Mouse (Mus musculus): ENCODE data around the gene Scaf1. TPM values are rescaled to one million over a fixed set of nuclear protein-coding genes. Genes with fewer than 3 reads are reported as not detected.
A peak's percentile ranks its signal among the peaks of the same experiment; 100 is the strongest.

The Scaf1 gene
- total and polyA plus RNA-seq, 3 experiments: 17.7 to 81.5 (median 34.4) TPM

- Histone ChIP-seq H3K4me3 (ENCODE audit: control insufficient read depth in 1 of 2, insufficient read depth in 1 of 2, low read depth in 2 of 2, low read length in 2 of 2) (peak within 1 kb of the TSS; percentile 72 to 99), H3K27me3 (ENCODE audit: control insufficient read depth in 1 of 2, insufficient read depth in 2 of 2, low read length in 2 of 2) (no peaks in the 10 kb centered on the region), H3K36me3 (ENCODE audit: control insufficient read depth in 1 of 2, insufficient read depth in 2 of 2, low read length in 2 of 2) (peaks cover 5 to 10% of the 10 kb centered on the region in 2 experiments), H3K9ac (ENCODE audit: control insufficient read depth, low read depth, low read length, poor library complexity, severe bottlenecking) (peak within 1 kb of the TSS; percentile 99), H3K27ac (ENCODE audit: control insufficient read depth, low read depth, low read length) (peak within 1 kb of the TSS; percentile 86), H3K4me1 (ENCODE audit: control insufficient read depth in 1 of 2, insufficient read depth in 2 of 2, low read length in 2 of 2) (peaks cover 0 to 11% of the 10 kb centered on the region in 2 experiments; a peak in 3 of 4 replicates), H3K79me2 (ENCODE audit: control insufficient read depth, insufficient read depth, low read length, poor library complexity) (peaks cover 45% of the 10 kb centered on the region), H3K9me3 (replicated peaks; ENCODE audit: insufficient read depth, low read length) (no peaks in the 10 kb centered on the region)
- peak; percentile 46; the same call in 1 of the 2 replicates for TF ChIP-seq ELF1 (IDR thresholded peaks at IDR 0.05; ENCODE audit: low read depth, low read length)
- TF ChIP-seq TCF12 (IDR thresholded peaks at IDR 0.05; ENCODE audit: low read depth, low read length): peak; percentile 40
- 0 out of 2 replicates have a peak, but pooled peaks have one; percentile 26 for TF ChIP-seq NRF1 (IDR thresholded peaks at IDR 0.05; ENCODE audit: insufficient read depth, low read depth, low read length, poor library complexity, severe bottlenecking)
- peak; percentile 82 for TF ChIP-seq HCFC1 (IDR thresholded peaks at IDR 0.05; ENCODE audit: low read depth, low read length)
- peak; percentile 41; the same call in 1 of the 2 replicates for TF ChIP-seq KAT2A (conservative IDR thresholded peaks at IDR 0.05; ENCODE audit: low read depth, low read length)
- TF ChIP-seq MYC (IDR thresholded peaks at IDR 0.05; ENCODE audit: low read depth, low read length): no peak
- TF ChIP-seq CTCF (IDR thresholded peaks at IDR 0.05 in 2 of 3, conservative IDR thresholded peaks at IDR 0.05 in 1 of 3; ENCODE audit: control insufficient read depth in 1 of 3, insufficient read depth in 1 of 3, low read depth in 2 of 3, low read length in 3 of 3, poor library complexity in 1 of 3, severe bottlenecking in 1 of 3): no peak
- TF ChIP-seq MAX (IDR thresholded peaks at IDR 0.05; ENCODE audit: low read length): no peak
- peak; percentile 50 to 79; a peak in 3 of 4 replicates for TF ChIP-seq POLR2A (IDR thresholded peaks at IDR 0.05; ENCODE audit: control insufficient read depth in 1 of 2, insufficient read depth in 1 of 2, low read depth in 1 of 2, low read length in 2 of 2, poor library complexity in 1 of 2)
- peak; percentile 88 for TF ChIP-seq NELFE (IDR thresholded peaks at IDR 0.05; ENCODE audit: low read depth, low read length)
- no peak for TF ChIP-seq POLR2AphosphoS5 (IDR thresholded peaks at IDR 0.05; ENCODE audit: borderline replicate concordance, low read depth, low read length)
- no peak for TF ChIP-seq MAFK (IDR thresholded peaks at IDR 0.05; ENCODE audit: borderline replicate concordance, low read depth, low read length)
- peak; percentile 82; the same call in 1 of the 2 replicates for TF ChIP-seq CHD2 (IDR thresholded peaks at IDR 0.05; ENCODE audit: low read length)
- TF ChIP-seq TBP (IDR thresholded peaks at IDR 0.05; ENCODE audit: low read depth, low read length): peak; percentile 71
- no peak for TF ChIP-seq BHLHE40 (IDR thresholded peaks at IDR 0.05; ENCODE audit: borderline replicate concordance, low read depth, low read length)
- no peak for TF ChIP-seq UBTF (IDR thresholded peaks at IDR 0.05; ENCODE audit: borderline replicate concordance, insufficient read depth, low read depth, low read length)
- peak; percentile 84 for TF ChIP-seq MAZ (IDR thresholded peaks at IDR 0.05; ENCODE audit: low read depth, low read length)
- TF ChIP-seq USF1 (IDR thresholded peaks at IDR 0.05; ENCODE audit: low read depth, low read length): peak; percentile 62
- peak; percentile 100 for DNase-seq (ENCODE audit: low read depth, low spot score)
Measured at GRCm38 (mm10) chr7:44986192-44986878, 29.8 kb downstream of the Scaf1 start, which contains the start of gene Prmt1. Gene Prmt1 (minus strand): TSS chr7:44986568.

Data from MEL (cell line).